Mouse (Mus musculus) C2C12 (cell line): Measurements from ENCODE around the gene Gm20388.

Experiments
- CTCF ChIP-seq: IDR thresholded peaks from one replicate; pipeline ENCODE4 v1.5.1; 2011; ENCODE audit not compliant: control insufficient read depth, insufficient read depth, insufficient read length
- FOSL1 ChIP-seq: IDR thresholded peaks from one replicate; pipeline ENCODE4 v1.8.0; 2011; ENCODE audit warnings: mild to moderate bottlenecking, low read length; ENCODE audit not compliant: poor library complexity, insufficient read depth, severe bottlenecking
- MAX ChIP-seq: IDR thresholded peaks from one replicate; pipeline ENCODE4 v1.6.1; 2011; ENCODE audit warnings: mild to moderate bottlenecking, control low read depth
- MYOD1 ChIP-seq: IDR thresholded peaks from one replicate; pipeline ENCODE4 v1.6.1; 2011; ENCODE audit warnings: low read depth; ENCODE audit not compliant: control insufficient read depth, insufficient read length
- MYOG ChIP-seq: IDR thresholded peaks from one replicate; pipeline ENCODE4 v1.6.1; 2011; ENCODE audit not compliant: control insufficient read depth, insufficient read length; ENCODE audit errors: extremely low read depth
- USF1 ChIP-seq: IDR thresholded peaks from one replicate; pipeline ENCODE4 v1.6.1; 2011; ENCODE audit warnings: low read depth, mild to moderate bottlenecking, control low read depth, moderate library complexity

- TF ChIP-seq MYOG (no peak), CTCF (no peak), FOSL1 (no peak), USF1 (no peak), MAX (no peak), MYOD1 (no peak)
Observed at GRCm38 (mm10) chr8:122389357-122389756, 2478.7 kb downstream of the Gm20388 start.
